Comparison of ENCODE assay signal across 19 mouse cellular contexts in genomic region chr4:84173441-84173840, GRCm38 (mm10).
DNase-seq lines count a peak whose midpoint lies in the region; ATAC-seq lines count a peak whose summit lies in the region.
"Had no signal": no experiment of that assay in that cellular context is flagged by ENCODE, and none has a peak within 500 bp of the region (broad histone marks: within the 10 kb centered on the region; RNA-seq: fewer than 3 reads in every experiment).

No protein-coding gene starts in this region.

- WGBS in hindbrain, embryonic 10.5 days = 61% methylated on average over 2 of the region's 2 CpGs
- WGBS in hindbrain, embryonic 12.5 days = 54% methylated on average over 2 of the region's 2 CpGs
- 8% methylated on average over 2 of the region's 2 CpGs for WGBS in embryonic facial prominence, embryonic 13.5 days

- peak overlapping the region; percentile 71 for H3K27ac ChIP-seq in hindbrain, embryonic 10.5 days
- H3K27ac ChIP-seq in hindbrain, embryonic 12.5 days = no peak overlapping the region
- peak overlapping the region; percentile 68 for H3K27ac ChIP-seq in embryonic facial prominence, embryonic 13.5 days
- H3K27ac ChIP-seq: forebrain, embryonic 13.5 days; gastrocnemius, adult 2 months; heart, embryonic 13.5 days; hindbrain, embryonic 14.5 days; intestine, embryonic 15.5 days had no signal

- no peaks in the 10 kb centered on the region for H3K9me3 ChIP-seq in hindbrain, embryonic 10.5 days
- 0 out of 2 replicates have a peak, but pooled peaks cover 7% of the 10 kb centered on the region for H3K9me3 ChIP-seq in hindbrain, embryonic 12.5 days (replicated peaks)
- H3K9me3 ChIP-seq in embryonic facial prominence, embryonic 13.5 days = 0 out of 2 replicates have a peak, but pooled peaks cover 4% of the 10 kb centered on the region
- H3K9me3 ChIP-seq: forebrain, embryonic 13.5 days; intestine, embryonic 15.5 days had no signal

- DNase-seq in hindbrain, embryonic 10.5 days (ENCODE audit: low spot score) = no peak
- peak; percentile 28 for DNase-seq in embryo, embryonic 9.5 days (ENCODE audit: extremely low spot score)
- no peak for DNase-seq in thymus, adult 18-20 months
- DNase-seq in adrenal gland, adult 2 months = no peak
- no peak for DNase-seq in heart, postnatal 10 days
- DNase-seq: adrenal gland, postnatal 10 days; cerebellum, adult 11 months; cerebellum, adult 8-10 months; cerebellum, postnatal 14 days; gastrocnemius, adult 2 months; gastrocnemius, postnatal 25 days; heart, postnatal 4 days; kidney, adult 8-10 months had no signal

- no peaks in the 10 kb centered on the region for H3K36me3 ChIP-seq in hindbrain, embryonic 10.5 days
- no peaks in the 10 kb centered on the region for H3K36me3 ChIP-seq in hindbrain, embryonic 12.5 days
- H3K36me3 ChIP-seq in embryonic facial prominence, embryonic 13.5 days = no peaks in the 10 kb centered on the region
- H3K36me3 ChIP-seq: heart, embryonic 13.5 days; intestine, embryonic 15.5 days had no signal

- no peak overlapping the region for H3K4me3 ChIP-seq in hindbrain, embryonic 10.5 days
- H3K4me3 ChIP-seq in hindbrain, embryonic 12.5 days = no peak overlapping the region
- no peak overlapping the region for H3K4me3 ChIP-seq in embryonic facial prominence, embryonic 13.5 days
- H3K4me3 ChIP-seq: forebrain, embryonic 13.5 days; gastrocnemius, adult 2 months; heart, embryonic 13.5 days; intestine, embryonic 15.5 days had no signal

- no peak overlapping the region for H3K9ac ChIP-seq in hindbrain, embryonic 12.5 days
- H3K9ac ChIP-seq in embryonic facial prominence, embryonic 13.5 days = no peak overlapping the region
- H3K9ac ChIP-seq: forebrain, embryonic 13.5 days; heart, embryonic 13.5 days; hindbrain, embryonic 14.5 days; intestine, embryonic 15.5 days had no signal

- ATAC-seq in hindbrain, embryonic 12.5 days (ENCODE audit: low FRiP score) = no peak
- ATAC-seq in embryonic facial prominence, embryonic 13.5 days (ENCODE audit: insufficient number of reproducible peaks, insufficient read depth, low FRiP score, low TSS enrichment, low read depth) = no peak
- ATAC-seq: intestine, embryonic 15.5 days had no signal

- no peak overlapping the region for H3K4me2 ChIP-seq in hindbrain, embryonic 12.5 days (replicated peaks)
- H3K4me2 ChIP-seq in embryonic facial prominence, embryonic 13.5 days = no peak overlapping the region
- H3K4me2 ChIP-seq: forebrain, embryonic 13.5 days; heart, embryonic 13.5 days; hindbrain, embryonic 14.5 days; intestine, embryonic 15.5 days had no signal

- peaks cover 29% of the 10 kb centered on the region for H3K4me1 ChIP-seq in hindbrain, embryonic 10.5 days (replicated peaks)
- peaks cover 20% of the 10 kb centered on the region for H3K4me1 ChIP-seq in hindbrain, embryonic 12.5 days
- H3K4me1 ChIP-seq in embryonic facial prominence, embryonic 13.5 days = peaks cover 24% of the 10 kb centered on the region
- H3K4me1 ChIP-seq: intestine, embryonic 15.5 days had no signal

- intact Hi-C loops in heart, postnatal 10 days (cut with DNase I) = no loop called here

- H3K27me3 ChIP-seq in hindbrain, embryonic 10.5 days (ENCODE audit: insufficient read depth, poor library complexity, severe bottlenecking) = peaks cover 15% of the 10 kb centered on the region
- H3K27me3 ChIP-seq in hindbrain, embryonic 12.5 days = peaks cover 15% of the 10 kb centered on the region
- H3K27me3 ChIP-seq in embryonic facial prominence, embryonic 13.5 days = no peaks in the 10 kb centered on the region
- H3K27me3 ChIP-seq: forebrain, embryonic 13.5 days; heart, embryonic 13.5 days; intestine, embryonic 15.5 days had no signal
